Mouse (Mus musculus): ENCODE results near the gene Nt5m. TPM values are rescaled to one million over a fixed set of nuclear protein-coding genes. Genes with fewer than 3 reads are reported as not detected.
A peak's percentile ranks its signal among the peaks of the same experiment; 100 is the strongest.

Gene Nt5m
- polyA plus RNA-seq, 1 experiment from 2014 or later = 33.2 TPM

- DNase-seq (ENCODE audit: low spot score) = no peak
Observed at GRCm38 (mm10) chr11:59838426-59838825, 821 bp upstream of the Nt5m start.

- DNase-seq (ENCODE audit: low spot score) = peak; percentile 98
Observed at GRCm38 (mm10) chr11:59839459-59840126, 346 bp downstream of the Nt5m start, which contains the start of gene Cops3. Gene Cops3, minus strand, starts transcription at chr11:59839838.

GRCm38 (mm10) chr11:59846311-59846710 lies 7.1 kb downstream of the Nt5m start:
- no peak for DNase-seq (ENCODE audit: low spot score)

GRCm38 (mm10) chr11:59847131-59847530 lies 7.9 kb downstream of the Nt5m start:
- peak; percentile 70 for DNase-seq (ENCODE audit: low spot score)

- DNase-seq (ENCODE audit: low spot score) = peak; percentile 56
Observed at GRCm38 (mm10) chr11:59847891-59848884, 8.9 kb downstream of the Nt5m start.

- DNase-seq (ENCODE audit: low spot score) = no peak
Observed at GRCm38 (mm10) chr11:59852865-59853264, 13.6 kb downstream of the Nt5m start.

- no peak for DNase-seq (ENCODE audit: low spot score)
Observed at GRCm38 (mm10) chr11:59860467-59860866, 21.2 kb downstream of the Nt5m start.

GRCm38 (mm10) chr11:59864316-59864715 lies 25.1 kb downstream of the Nt5m start:
- no peak for DNase-seq (ENCODE audit: low spot score)

GRCm38 (mm10) chr11:59872124-59872523 lies 32.9 kb downstream of the Nt5m start:
- no peak for DNase-seq (ENCODE audit: low spot score)

GRCm38 (mm10) chr11:59880031-59880430 lies 40.8 kb downstream of the Nt5m start:
- DNase-seq (ENCODE audit: low spot score) = peak; percentile 67

GRCm38 (mm10) chr11:59885217-59885986 lies 46.2 kb downstream of the Nt5m start:
- peak; percentile 65 for DNase-seq (ENCODE audit: low spot score)

- DNase-seq (ENCODE audit: low spot score) = no peak
Observed at GRCm38 (mm10) chr11:59886952-59887351, 47.7 kb downstream of the Nt5m start.

GRCm38 (mm10) chr11:59888151-59888550 lies 48.9 kb downstream of the Nt5m start:
- no peak for DNase-seq (ENCODE audit: low spot score)

GRCm38 (mm10) chr11:59891854-59892253 lies 52.6 kb downstream of the Nt5m start:
- DNase-seq (ENCODE audit: low spot score) = no peak

GRCm38 (mm10) chr11:59893153-59893788 lies 54.0 kb downstream of the Nt5m start:
- peak; percentile 23 for DNase-seq (ENCODE audit: low spot score)

GRCm38 (mm10) chr11:59894916-59895315 lies 55.7 kb downstream of the Nt5m start:
- DNase-seq (ENCODE audit: low spot score) = no peak

- DNase-seq (ENCODE audit: low spot score) = no peak
Observed at GRCm38 (mm10) chr11:59895316-59895715, 56.1 kb downstream of the Nt5m start.

- DNase-seq (ENCODE audit: low spot score) = no peak
Observed at GRCm38 (mm10) chr11:59897981-59898599, 58.8 kb downstream of the Nt5m start.

- DNase-seq (ENCODE audit: low spot score) = no peak
Observed at GRCm38 (mm10) chr11:59899711-59900685, 60.8 kb downstream of the Nt5m start.

Measured in thymus, postnatal 0 days (tissue).